Mouse (Mus musculus): ENCODE measurements around the gene Ankmy1. TPM values are rescaled to one million over a fixed set of nuclear protein-coding genes. Genes with fewer than 3 reads are reported as not detected.
A peak's percentile ranks its signal among the peaks of the same experiment; 100 is the strongest.

Ankmy1 gene
- polyA plus RNA-seq, 1 experiment from 2014 or later = 0.68 TPM

DNA sequence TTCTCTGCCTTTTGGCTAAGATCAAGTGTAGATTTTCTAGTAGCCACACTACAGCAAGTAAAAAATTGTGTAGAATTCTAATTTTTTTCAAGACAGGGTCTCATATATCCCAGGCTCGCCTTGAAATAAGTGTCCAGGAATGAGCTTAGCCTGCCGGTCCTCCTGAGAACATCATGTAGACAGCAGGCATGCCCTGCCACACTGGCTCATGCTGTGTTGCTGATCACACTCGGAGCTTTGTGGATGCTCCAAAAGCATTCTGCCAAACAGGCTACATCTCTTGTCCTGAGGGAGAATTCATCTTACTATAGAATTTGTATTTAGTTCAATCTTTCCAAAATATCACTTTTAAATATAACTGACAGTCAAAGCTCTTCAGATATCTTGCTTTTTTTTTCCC is 9.9 kb downstream of the Ankmy1 start:
- Histone ChIP-seq H3K9me3 (ENCODE audit: control insufficient read depth, low read length) (no peaks in the 10 kb centered on the region), H3K4me2 (ENCODE audit: low read depth, low read length) (no peak overlapping the region), H3K27ac (replicated peaks; ENCODE audit: low read depth, low read length) (no peak overlapping the region), H3K4me1 (ENCODE audit: control insufficient read depth, insufficient read depth, low read length) (no peaks in the 10 kb centered on the region), H3K4me3 (ENCODE audit: low read depth, low read length) (no peak overlapping the region), H3K36me3 (ENCODE audit: control insufficient read depth, insufficient read depth, low read length) (no peaks in the 10 kb centered on the region), H3K27me3 (replicated peaks; ENCODE audit: control insufficient read depth, insufficient read depth, low read length) (no peaks in the 10 kb centered on the region), H3K9ac (ENCODE audit: low read depth, low read length) (no peak overlapping the region)
- ATAC-seq (ENCODE audit: low read depth) (no peak), DNase-seq (ENCODE audit: low spot score) (no peak)
- WGBS = 58% methylated on average over 3 of the region's 3 CpGs

DNA sequence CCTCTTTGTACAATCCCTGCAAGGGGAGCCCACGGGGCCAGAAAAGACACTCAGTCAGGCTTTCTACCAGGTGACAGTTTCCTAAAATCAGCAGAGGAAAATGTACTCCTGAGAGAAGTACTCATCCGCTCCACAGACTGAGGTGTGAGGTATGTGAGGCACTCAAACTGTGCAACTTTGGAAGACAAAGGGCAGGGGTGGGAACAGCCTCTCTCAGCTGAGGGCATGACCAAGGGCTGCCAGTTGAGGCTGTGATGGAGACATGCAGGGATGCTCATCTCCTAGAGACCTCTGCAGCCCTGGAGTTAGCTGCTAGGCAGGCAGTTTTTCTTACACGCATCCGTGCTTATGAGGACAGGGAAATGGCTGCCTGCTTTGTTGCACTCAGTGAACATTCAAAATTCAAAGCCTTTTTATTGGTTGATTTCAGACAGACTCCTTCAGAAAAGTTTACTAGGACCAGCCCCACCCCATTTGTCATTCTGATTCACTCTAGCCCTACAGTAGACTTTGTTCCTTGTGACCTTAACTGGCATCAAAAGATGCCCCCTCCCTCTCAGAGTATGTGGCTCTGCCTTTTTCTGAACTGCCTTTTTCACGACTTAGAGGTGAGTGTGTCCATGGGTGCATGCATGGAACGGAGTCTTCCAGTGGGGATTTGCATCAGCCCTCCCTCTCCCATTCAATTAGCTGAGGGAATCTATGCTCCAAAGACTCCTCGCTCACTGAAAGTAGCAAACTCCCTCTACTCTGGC is 13.6 kb downstream of the Ankmy1 start:
- no peak overlapping the region for H3K4me2 ChIP-seq (ENCODE audit: low read depth, low read length)
- H3K9ac ChIP-seq (ENCODE audit: low read depth, low read length) = no peak overlapping the region
- no peak overlapping the region for H3K27ac ChIP-seq (replicated peaks; ENCODE audit: low read depth, low read length)
- ATAC-seq (ENCODE audit: low read depth) (no peak), DNase-seq (ENCODE audit: low spot score) (no peak)
- no peaks in the 10 kb centered on the region for H3K36me3 ChIP-seq (ENCODE audit: control insufficient read depth, insufficient read depth, low read length)
- no peak overlapping the region for H3K4me3 ChIP-seq (ENCODE audit: low read depth, low read length)
- H3K4me1 ChIP-seq (ENCODE audit: control insufficient read depth, insufficient read depth, low read length) = no peaks in the 10 kb centered on the region
- no peaks in the 10 kb centered on the region for H3K9me3 ChIP-seq (ENCODE audit: control insufficient read depth, low read length)
- WGBS = 71% methylated on average over 7 of the region's 7 CpGs
- H3K27me3 ChIP-seq (replicated peaks; ENCODE audit: control insufficient read depth, insufficient read depth, low read length) = no peaks in the 10 kb centered on the region

GRCm38 (mm10) chr1:92881982-92882381 is 20.7 kb downstream of the Ankmy1 start:
- H3K4me3 ChIP-seq (ENCODE audit: low read depth, low read length) = no peak overlapping the region
- WGBS = 88% methylated on average over 6 of the region's 6 CpGs
- DNase-seq (ENCODE audit: low spot score) (no peak), ATAC-seq (ENCODE audit: low read depth) (no peak)
- H3K27me3 ChIP-seq (replicated peaks; ENCODE audit: control insufficient read depth, insufficient read depth, low read length) = no peaks in the 10 kb centered on the region
- no peaks in the 10 kb centered on the region for H3K36me3 ChIP-seq (ENCODE audit: control insufficient read depth, insufficient read depth, low read length)
- no peak overlapping the region for H3K4me2 ChIP-seq (ENCODE audit: low read depth, low read length)
- no peaks in the 10 kb centered on the region for H3K4me1 ChIP-seq (ENCODE audit: control insufficient read depth, insufficient read depth, low read length)
- no peak overlapping the region for H3K9ac ChIP-seq (ENCODE audit: low read depth, low read length)
- no peaks in the 10 kb centered on the region for H3K9me3 ChIP-seq (ENCODE audit: control insufficient read depth, low read length)
- H3K27ac ChIP-seq (replicated peaks; ENCODE audit: low read depth, low read length) = no peak overlapping the region

GRCm38 (mm10) chr1:92880101-92880500 is 22.6 kb downstream of the Ankmy1 start:
- Histone ChIP-seq H3K9me3 (ENCODE audit: control insufficient read depth, low read length) (no peaks in the 10 kb centered on the region), H3K4me3 (ENCODE audit: low read depth, low read length) (no peak overlapping the region), H3K9ac (ENCODE audit: low read depth, low read length) (no peak overlapping the region), H3K36me3 (ENCODE audit: control insufficient read depth, insufficient read depth, low read length) (no peaks in the 10 kb centered on the region), H3K4me2 (ENCODE audit: low read depth, low read length) (no peak overlapping the region), H3K27ac (replicated peaks; ENCODE audit: low read depth, low read length) (no peak overlapping the region), H3K27me3 (replicated peaks; ENCODE audit: control insufficient read depth, insufficient read depth, low read length) (no peaks in the 10 kb centered on the region), H3K4me1 (ENCODE audit: control insufficient read depth, insufficient read depth, low read length) (no peaks in the 10 kb centered on the region)
- DNase-seq (ENCODE audit: low spot score) = no peak
- ATAC-seq (ENCODE audit: low read depth) = no peak
- 67% methylated on average over 5 of the region's 5 CpGs for WGBS

DNA sequence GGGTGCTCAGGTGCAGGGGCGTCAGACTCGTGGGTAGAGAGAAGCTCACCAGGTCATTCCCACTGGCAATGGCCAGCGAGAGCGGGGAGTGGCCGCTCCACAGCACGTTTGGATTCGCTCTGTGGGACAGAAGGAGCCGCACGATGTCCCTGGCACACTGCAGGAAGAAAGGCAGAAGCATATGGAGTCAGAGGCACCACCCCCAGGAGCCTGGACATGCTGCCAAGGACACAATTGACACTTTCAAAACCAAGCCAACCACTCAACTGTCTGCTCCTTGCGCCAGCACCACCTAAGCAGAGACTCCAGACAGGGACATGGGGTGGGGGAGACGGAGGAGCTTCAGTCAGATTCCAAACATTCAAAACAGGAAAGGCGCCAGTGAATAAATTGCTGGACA is 23.4 kb downstream of the Ankmy1 start:
- H3K4me3 ChIP-seq (ENCODE audit: low read depth, low read length) = no peak overlapping the region
- WGBS = 83% methylated on average over 12 of the region's 12 CpGs
- no peak overlapping the region for H3K9ac ChIP-seq (ENCODE audit: low read depth, low read length)
- DNase-seq (ENCODE audit: low spot score) (no peak), ATAC-seq (ENCODE audit: low read depth) (no peak)
- no peaks in the 10 kb centered on the region for H3K36me3 ChIP-seq (ENCODE audit: control insufficient read depth, insufficient read depth, low read length)
- H3K27me3 ChIP-seq (replicated peaks; ENCODE audit: control insufficient read depth, insufficient read depth, low read length) = no peaks in the 10 kb centered on the region
- H3K4me1 ChIP-seq (ENCODE audit: control insufficient read depth, insufficient read depth, low read length) = no peaks in the 10 kb centered on the region
- no peak overlapping the region for H3K27ac ChIP-seq (replicated peaks; ENCODE audit: low read depth, low read length)
- H3K9me3 ChIP-seq (ENCODE audit: control insufficient read depth, low read length) = no peaks in the 10 kb centered on the region
- no peak overlapping the region for H3K4me2 ChIP-seq (ENCODE audit: low read depth, low read length)

DNA sequence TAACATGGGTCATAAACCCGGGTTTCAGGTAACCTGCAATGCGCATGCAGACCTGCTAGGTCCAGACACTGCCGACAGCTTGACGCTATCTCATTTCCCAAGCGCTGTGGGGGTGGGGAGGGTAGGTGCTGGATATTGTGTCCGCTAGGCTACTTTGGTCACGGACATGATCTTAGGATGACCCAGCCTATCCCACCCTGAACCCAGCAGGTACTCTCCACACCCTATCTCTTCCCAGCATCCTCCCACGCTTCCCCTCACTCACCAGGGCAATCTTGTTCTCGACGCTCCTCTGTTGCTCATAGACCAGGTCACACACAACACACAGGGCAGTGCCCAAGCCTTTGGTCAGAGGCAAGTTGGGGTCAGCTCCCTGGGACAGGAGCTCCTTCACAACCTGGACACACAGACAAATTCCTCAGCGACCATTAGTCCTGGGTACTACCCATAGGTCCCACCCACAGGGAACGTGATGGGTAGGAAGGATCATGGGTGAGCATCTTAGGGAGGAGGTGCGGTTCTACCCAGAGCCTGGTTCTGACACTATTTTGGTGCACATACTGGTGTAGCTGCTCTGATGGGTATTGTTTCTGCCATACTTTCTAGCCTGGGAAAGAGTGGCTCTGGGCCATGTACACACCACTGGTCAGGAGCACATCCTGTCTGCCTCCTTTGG is 24.5 kb downstream of the Ankmy1 start:
- Histone ChIP-seq H3K9ac (ENCODE audit: low read depth, low read length) (no peak overlapping the region), H3K27me3 (replicated peaks; ENCODE audit: control insufficient read depth, insufficient read depth, low read length) (no peaks in the 10 kb centered on the region), H3K27ac (replicated peaks; ENCODE audit: low read depth, low read length) (no peak overlapping the region), H3K4me2 (ENCODE audit: low read depth, low read length) (no peak overlapping the region), H3K4me1 (ENCODE audit: control insufficient read depth, insufficient read depth, low read length) (no peaks in the 10 kb centered on the region), H3K4me3 (ENCODE audit: low read depth, low read length) (no peak overlapping the region), H3K36me3 (ENCODE audit: control insufficient read depth, insufficient read depth, low read length) (no peaks in the 10 kb centered on the region), H3K9me3 (ENCODE audit: control insufficient read depth, low read length) (no peaks in the 10 kb centered on the region)
- WGBS = 81% methylated on average over 13 of the region's 13 CpGs
- DNase-seq (ENCODE audit: low spot score) (no peak), ATAC-seq (ENCODE audit: low read depth) (no peak)

- H3K27me3 ChIP-seq (replicated peaks; ENCODE audit: control insufficient read depth, insufficient read depth, low read length) = no peaks in the 10 kb centered on the region
- H3K27ac ChIP-seq (replicated peaks; ENCODE audit: low read depth, low read length) = no peak overlapping the region
- H3K36me3 ChIP-seq (ENCODE audit: control insufficient read depth, insufficient read depth, low read length) = no peaks in the 10 kb centered on the region
- H3K4me2 ChIP-seq (ENCODE audit: low read depth, low read length) = no peak overlapping the region
- H3K9me3 ChIP-seq (ENCODE audit: control insufficient read depth, low read length) = no peaks in the 10 kb centered on the region
- 48% methylated on average over 12 of the region's 12 CpGs for WGBS
- no peak overlapping the region for H3K4me3 ChIP-seq (ENCODE audit: low read depth, low read length)
- DNase-seq (ENCODE audit: low spot score) (peak; percentile 48), ATAC-seq (ENCODE audit: low read depth) (no peak)
- H3K4me1 ChIP-seq (ENCODE audit: control insufficient read depth, insufficient read depth, low read length) = no peaks in the 10 kb centered on the region
- no peak overlapping the region for H3K9ac ChIP-seq (ENCODE audit: low read depth, low read length)
Measured at GRCm38 (mm10) chr1:92877431-92877978, 25.2 kb downstream of the Ankmy1 start.

DNA sequence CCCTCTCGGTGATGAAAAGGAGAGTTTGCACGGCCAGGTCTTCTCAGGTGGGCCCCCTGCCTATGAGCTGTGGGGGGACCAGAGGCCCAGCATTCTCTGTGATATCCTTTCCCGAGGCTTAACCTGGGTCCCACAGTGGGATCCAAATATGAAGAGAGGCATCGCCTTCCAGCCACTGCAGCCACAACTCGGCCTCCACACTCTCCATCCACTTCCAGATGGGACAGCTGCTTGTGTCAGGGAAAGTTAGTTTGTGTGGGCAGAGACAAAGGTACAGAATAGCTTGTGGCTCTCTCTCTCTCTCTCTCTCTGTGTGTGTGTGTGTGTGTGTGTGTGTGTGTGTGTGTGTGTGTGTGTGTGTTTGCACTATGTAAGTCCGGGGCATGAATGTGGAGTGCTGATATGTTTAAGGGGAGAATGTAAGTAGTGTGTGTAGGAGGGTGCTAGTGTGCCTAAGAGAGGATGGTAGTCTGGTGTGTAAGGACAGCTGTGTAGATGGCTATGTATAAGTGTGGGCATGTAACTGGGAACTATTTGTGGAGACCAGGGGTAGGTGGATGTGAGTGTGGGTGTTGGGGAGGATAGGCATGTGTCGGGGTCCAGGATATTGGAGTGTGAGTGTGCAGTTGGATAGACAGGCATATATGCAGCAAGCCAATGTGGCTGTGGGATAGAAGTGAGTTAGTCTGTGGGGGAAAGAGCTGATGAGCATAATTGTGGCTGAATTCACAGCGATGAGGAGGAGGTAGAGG is 27.2 kb downstream of the Ankmy1 start:
- H3K4me3 ChIP-seq (ENCODE audit: low read depth, low read length) = no peak overlapping the region
- 83% methylated on average over 8 of the region's 8 CpGs for WGBS

More for the DNA sequence above, 27.2 kb downstream of the Ankmy1 start:
- Histone ChIP-seq H3K27me3 (replicated peaks; ENCODE audit: control insufficient read depth, insufficient read depth, low read length) (no peaks in the 10 kb centered on the region), H3K9me3 (ENCODE audit: control insufficient read depth, low read length) (no peaks in the 10 kb centered on the region), H3K4me1 (ENCODE audit: control insufficient read depth, insufficient read depth, low read length) (no peaks in the 10 kb centered on the region), H3K27ac (replicated peaks; ENCODE audit: low read depth, low read length) (no peak overlapping the region), H3K4me2 (ENCODE audit: low read depth, low read length) (no peak overlapping the region), H3K9ac (ENCODE audit: low read depth, low read length) (no peak overlapping the region), H3K36me3 (ENCODE audit: control insufficient read depth, insufficient read depth, low read length) (no peaks in the 10 kb centered on the region)
- ATAC-seq (ENCODE audit: low read depth) (no peak), DNase-seq (ENCODE audit: low spot score) (no peak)

All from embryonic facial prominence, embryonic 14.5 days (tissue).